Mouse (Mus musculus): Measurements from ENCODE around the gene Card14. TPM values are rescaled to one million over a fixed set of nuclear protein-coding genes. Genes with fewer than 3 reads are reported as not detected.

Card14 gene
- total RNA-seq, 1 experiment, result 0.22 TPM

GRCm38 (mm10) chr11:119331970-119332369 is 24.4 kb downstream of the Card14 start:
- TF ChIP-seq CHD2 (IDR thresholded peaks at IDR 0.05; ENCODE audit: low read depth, low read length), result no peak
- no peak for TF ChIP-seq ZNF384 (IDR thresholded peaks at IDR 0.05; ENCODE audit: low read depth, low read length)
- no peak for TF ChIP-seq HCFC1 (IDR thresholded peaks at IDR 0.05; ENCODE audit: borderline replicate concordance, insufficient read depth, low read length)

GRCm38 (mm10) chr11:119338271-119339059 is 30.9 kb downstream of the Card14 start:
- in situ Hi-C loops (cut with MboI; ENCODE audit: low sequenced_read_pairs in 2 of 2, unreplicated experiment in 2 of 2), result no loop called here

More at GRCm38 (mm10) chr11:119331970-119332369, 24.4 kb downstream of the Card14 start:
- no peak overlapping the region for H3K9ac ChIP-seq (ENCODE audit: insufficient read depth, low read depth, low read length, poor library complexity, severe bottlenecking)
- no peaks in the 10 kb centered on the region for H3K9me3 ChIP-seq (ENCODE audit: control insufficient read depth, insufficient read depth, low read depth, low read length)
- H3K4me3 ChIP-seq (ENCODE audit: insufficient read depth in 1 of 2, low read depth in 1 of 2, low read length in 2 of 2, poor library complexity in 1 of 2, severe bottlenecking in 1 of 2), result no peak overlapping the region
- DNase-seq (ENCODE audit: low read depth, low spot score), result no peak
- H3K4me1 ChIP-seq (ENCODE audit: control insufficient read depth in 2 of 2, insufficient read depth in 2 of 2, low read length in 2 of 2, poor library complexity in 1 of 2), result no peaks in the 10 kb centered on the region; a peak in 1 of 4 replicates
- no peak overlapping the region for H3K27ac ChIP-seq (ENCODE audit: insufficient read depth, low read depth, low read length, poor library complexity, severe bottlenecking)
- H3K36me3 ChIP-seq (ENCODE audit: control insufficient read depth, insufficient read depth, low read length, poor library complexity, severe bottlenecking), result no peaks in the 10 kb centered on the region
- in situ Hi-C loops (cut with MboI; ENCODE audit: low sequenced_read_pairs in 2 of 2, unreplicated experiment in 2 of 2), result no loop called here

GRCm38 (mm10) chr11:119339179-119339578 is 31.6 kb downstream of the Card14 start:
- TF ChIP-seq MAFK (IDR thresholded peaks at IDR 0.05; ENCODE audit: insufficient read depth, low read depth, low read length) (no peak), ZC3H11A (IDR thresholded peaks at IDR 0.05; ENCODE audit: borderline replicate concordance, low read depth, low read length) (no peak), HCFC1 (IDR thresholded peaks at IDR 0.05; ENCODE audit: borderline replicate concordance, insufficient read depth, low read length) (no peak), CHD2 (IDR thresholded peaks at IDR 0.05; ENCODE audit: low read depth, low read length) (no peak), ZNF384 (IDR thresholded peaks at IDR 0.05; ENCODE audit: low read depth, low read length) (no peak)
- H3K27ac ChIP-seq (ENCODE audit: insufficient read depth, low read depth, low read length, poor library complexity, severe bottlenecking), result no peak overlapping the region
- no peaks in the 10 kb centered on the region for H3K36me3 ChIP-seq (ENCODE audit: control insufficient read depth, insufficient read depth, low read length, poor library complexity, severe bottlenecking)
- in situ Hi-C loops (cut with MboI; ENCODE audit: low sequenced_read_pairs in 2 of 2, unreplicated experiment in 2 of 2), result no loop called here
- DNase-seq (ENCODE audit: low read depth, low spot score), result no peak
- H3K4me3 ChIP-seq (ENCODE audit: insufficient read depth in 1 of 2, low read depth in 1 of 2, low read length in 2 of 2, poor library complexity in 1 of 2, severe bottlenecking in 1 of 2), result no peak overlapping the region
- no peak overlapping the region for H3K9ac ChIP-seq (ENCODE audit: insufficient read depth, low read depth, low read length, poor library complexity, severe bottlenecking)
- no peaks in the 10 kb centered on the region for H3K9me3 ChIP-seq (ENCODE audit: control insufficient read depth, insufficient read depth, low read depth, low read length)
- H3K4me1 ChIP-seq (ENCODE audit: control insufficient read depth in 2 of 2, insufficient read depth in 2 of 2, low read length in 2 of 2, poor library complexity in 1 of 2), result no peaks in the 10 kb centered on the region

More at GRCm38 (mm10) chr11:119338271-119339059, 30.9 kb downstream of the Card14 start:
- H3K36me3 ChIP-seq (ENCODE audit: control insufficient read depth, insufficient read depth, low read length, poor library complexity, severe bottlenecking), result no peaks in the 10 kb centered on the region
- no peaks in the 10 kb centered on the region for H3K4me1 ChIP-seq (ENCODE audit: control insufficient read depth in 2 of 2, insufficient read depth in 2 of 2, low read length in 2 of 2, poor library complexity in 1 of 2)
- no peak overlapping the region for H3K9ac ChIP-seq (ENCODE audit: insufficient read depth, low read depth, low read length, poor library complexity, severe bottlenecking)
- H3K27ac ChIP-seq (ENCODE audit: insufficient read depth, low read depth, low read length, poor library complexity, severe bottlenecking), result no peak overlapping the region
- no peaks in the 10 kb centered on the region for H3K9me3 ChIP-seq (ENCODE audit: control insufficient read depth, insufficient read depth, low read depth, low read length)
- no peak overlapping the region for H3K4me3 ChIP-seq (ENCODE audit: insufficient read depth in 1 of 2, low read depth in 1 of 2, low read length in 2 of 2, poor library complexity in 1 of 2, severe bottlenecking in 1 of 2)
- TF ChIP-seq ZC3H11A (IDR thresholded peaks at IDR 0.05; ENCODE audit: borderline replicate concordance, low read depth, low read length), result no peak
- no peak for TF ChIP-seq ZNF384 (IDR thresholded peaks at IDR 0.05; ENCODE audit: low read depth, low read length)
- TF ChIP-seq CHD2 (IDR thresholded peaks at IDR 0.05; ENCODE audit: low read depth, low read length), result no peak
- TF ChIP-seq HCFC1 (IDR thresholded peaks at IDR 0.05; ENCODE audit: borderline replicate concordance, insufficient read depth, low read length), result no peak
- TF ChIP-seq MAFK (IDR thresholded peaks at IDR 0.05; ENCODE audit: insufficient read depth, low read depth, low read length), result no peak
- no peak for DNase-seq (ENCODE audit: low read depth, low spot score)

- peak; percentile 70 for DNase-seq (ENCODE audit: low read depth, low spot score)
- Histone ChIP-seq H3K4me1 (ENCODE audit: control insufficient read depth in 2 of 2, insufficient read depth in 2 of 2, low read length in 2 of 2, poor library complexity in 1 of 2) (no peaks in the 10 kb centered on the region), H3K9ac (ENCODE audit: insufficient read depth, low read depth, low read length, poor library complexity, severe bottlenecking) (no peak overlapping the region), H3K4me3 (ENCODE audit: insufficient read depth in 1 of 2, low read depth in 1 of 2, low read length in 2 of 2, poor library complexity in 1 of 2, severe bottlenecking in 1 of 2) (no peak overlapping the region), H3K27ac (ENCODE audit: insufficient read depth, low read depth, low read length, poor library complexity, severe bottlenecking) (no peak overlapping the region), H3K36me3 (ENCODE audit: control insufficient read depth, insufficient read depth, low read length, poor library complexity, severe bottlenecking) (no peaks in the 10 kb centered on the region), H3K9me3 (ENCODE audit: control insufficient read depth, insufficient read depth, low read depth, low read length) (no peaks in the 10 kb centered on the region)
- TF ChIP-seq MAFK (IDR thresholded peaks at IDR 0.05; ENCODE audit: insufficient read depth, low read depth, low read length) (no peak), ZC3H11A (IDR thresholded peaks at IDR 0.05; ENCODE audit: borderline replicate concordance, low read depth, low read length) (peak; percentile 24)
- in situ Hi-C loops (cut with MboI; ENCODE audit: low sequenced_read_pairs in 2 of 2, unreplicated experiment in 2 of 2), result no loop called here
These were observed 32.1 kb downstream of the Card14 start for GRCm38 (mm10) chr11:119339637-119340036.
